Mouse (Mus musculus) G1E (cell line): ENCODE results near the gene Shroom3. TPM values are rescaled to one million over a fixed set of nuclear protein-coding genes. Genes with fewer than 3 reads are reported as not detected.

Experiments used
- ATAC-seq: 2 replicates; pipeline ENCODE4 v1.8.0; 2016; ENCODE audit warnings: mild to moderate bottlenecking; ENCODE audit not compliant: insufficient number of reproducible peaks, poor library complexity, low FRiP score, severe bottlenecking; ENCODE audit errors: extremely low read depth
- DNase-seq: peaks from one replicate; pipeline ENCODE4 v3.0.0; 2012; ENCODE audit warnings: low spot score
- H3K27me3 ChIP-seq: 2 replicates; pipeline ENCODE4 v1.6.1; 2012; ENCODE audit warnings: mild to moderate bottlenecking, low read length, inconsistent platforms; ENCODE audit not compliant: insufficient read depth
- H3K36me3 ChIP-seq: replicated peaks from 2 replicates; pipeline ENCODE3; 2012; ENCODE audit warnings: mild to moderate bottlenecking, inconsistent platforms
- H3K4me1 ChIP-seq: 2 replicates; pipeline ENCODE4 v1.6.1; 2012; ENCODE audit warnings: low read depth, low read length, inconsistent platforms, mixed read lengths; ENCODE audit not compliant: insufficient read depth
- H3K4me3 ChIP-seq: 2 replicates; pipeline ENCODE4 v1.5.1; 2012; ENCODE audit warnings: low read depth, mild to moderate bottlenecking, inconsistent platforms, low read length, moderate library complexity, mixed read lengths
- H3K9me3 ChIP-seq: replicated peaks from 2 replicates; pipeline ENCODE4 v1.6.1; 2012; ENCODE audit warnings: inconsistent platforms
- CTCF ChIP-seq: IDR thresholded peaks from 2 replicates; pipeline ENCODE4 v1.5.1; 2012; ENCODE audit warnings: low read depth, low read length, inconsistent platforms, mixed read lengths
- GATA1 ChIP-seq: IDR thresholded peaks from 2 replicates; pipeline ENCODE4 v1.6.1; 2012; ENCODE audit warnings: borderline replicate concordance, low read length, inconsistent platforms, mixed read lengths
- GATA2 ChIP-seq: IDR thresholded peaks from 2 replicates; pipeline ENCODE4 v1.6.1; 2012; ENCODE audit warnings: low read depth, low read length, inconsistent platforms, borderline replicate concordance
- POLR2AphosphoS5 ChIP-seq: IDR thresholded peaks from 2 replicates; pipeline ENCODE4 v1.6.1; 2012; ENCODE audit warnings: low read depth, low read length, inconsistent platforms; ENCODE audit not compliant: insufficient replicate concordance
- TAL1 ChIP-seq: conservative IDR thresholded peaks from 2 replicates; pipeline ENCODE4 v1.6.1; 2012; ENCODE audit warnings: low read depth, low read length, inconsistent platforms, mixed read lengths
- polyA plus RNA-seq: library from polyadenylated mRNA; stranded (reverse); fragments of >175 nt; gene quantifications from 2 replicates; pipeline ENCODE4 v1.2.3, GENCODE M21; 2012
- total RNA-seq, 2 experiments: library from RNA; stranded (forward) in 1 of 2; stranded (reverse) in 1 of 2; fragments of 200-1000 nt in 1 of 2; fragments of >200 nt in 1 of 2; fragmentation: Nextera tagmentation in 1 of 2; gene quantifications; 2 replicates each; pipeline ENCODE4 v1.2.3; 2014 to 2017

Gene Shroom3
- total and polyA plus RNA-seq, 3 experiments, result 0.60 TPM; not detected in 2

GRCm38 (mm10) chr5:92880393-92880792 lies 197.2 kb downstream of the Shroom3 start:
- no peaks in the 10 kb centered on the region for H3K4me1 ChIP-seq
- DNase-seq (no peak), ATAC-seq (no peak)
- peaks cover 4% of the 10 kb centered on the region; the same call in 1 of the 2 replicates for H3K9me3 ChIP-seq
- H3K4me3 ChIP-seq, result no peak overlapping the region
- no peaks in the 10 kb centered on the region for H3K36me3 ChIP-seq
- no peaks in the 10 kb centered on the region for H3K27me3 ChIP-seq
- TF ChIP-seq GATA1, result no peak

GRCm38 (mm10) chr5:92880893-92881292 lies 197.7 kb downstream of the Shroom3 start:
- no peak for ATAC-seq

GRCm38 (mm10) chr5:92886141-92886540 lies 202.9 kb downstream of the Shroom3 start:
- ATAC-seq (no peak), DNase-seq (no peak)
- no peak for TF ChIP-seq POLR2AphosphoS5
- TF ChIP-seq GATA1, result no peak
- Histone ChIP-seq H3K27me3 (no peaks in the 10 kb centered on the region), H3K4me3 (no peak overlapping the region), H3K4me1 (no peaks in the 10 kb centered on the region), H3K9me3 (peaks cover 10% of the 10 kb centered on the region), H3K36me3 (no peaks in the 10 kb centered on the region)

More at GRCm38 (mm10) chr5:92880893-92881292, 197.7 kb downstream of the Shroom3 start:
- no peaks in the 10 kb centered on the region for H3K27me3 ChIP-seq
- no peaks in the 10 kb centered on the region for H3K4me1 ChIP-seq
- H3K9me3 ChIP-seq, result peaks cover 6% of the 10 kb centered on the region; the same call in 1 of the 2 replicates
- no peak for DNase-seq
- H3K4me3 ChIP-seq, result no peak overlapping the region
- TF ChIP-seq GATA1 (no peak), GATA2 (no peak), TAL1 (no peak), POLR2AphosphoS5 (no peak), CTCF (no peak)
- H3K36me3 ChIP-seq, result no peaks in the 10 kb centered on the region

- H3K4me1 ChIP-seq, result no peaks in the 10 kb centered on the region
- TF ChIP-seq CTCF, result no peak
- no peak for TF ChIP-seq GATA2
- no peak for TF ChIP-seq GATA1
- TF ChIP-seq POLR2AphosphoS5, result no peak
- TF ChIP-seq TAL1, result no peak
- no peak for ATAC-seq
- H3K4me3 ChIP-seq, result no peak overlapping the region
- no peaks in the 10 kb centered on the region for H3K27me3 ChIP-seq
- peaks cover 9% of the 10 kb centered on the region for H3K9me3 ChIP-seq
- no peak for DNase-seq
- H3K36me3 ChIP-seq, result no peaks in the 10 kb centered on the region
Observed at GRCm38 (mm10) chr5:92887501-92887900, 204.3 kb downstream of the Shroom3 start.

GRCm38 (mm10) chr5:92888628-92889241 lies 205.5 kb downstream of the Shroom3 start:
- peaks cover 9% of the 10 kb centered on the region for H3K9me3 ChIP-seq
- H3K36me3 ChIP-seq, result no peaks in the 10 kb centered on the region
- TF ChIP-seq GATA2, result no peak
- TF ChIP-seq CTCF, result no peak
- TF ChIP-seq GATA1, result no peak
- TF ChIP-seq TAL1, result no peak
- no peak for TF ChIP-seq POLR2AphosphoS5
- H3K4me1 ChIP-seq, result no peaks in the 10 kb centered on the region
- DNase-seq (no peak), ATAC-seq (no peak)
- H3K27me3 ChIP-seq, result no peaks in the 10 kb centered on the region
- H3K4me3 ChIP-seq, result no peak overlapping the region

- DNase-seq (no peak), ATAC-seq (no peak)
- Histone ChIP-seq H3K27me3 (no peaks in the 10 kb centered on the region), H3K4me1 (no peaks in the 10 kb centered on the region), H3K36me3 (no peaks in the 10 kb centered on the region), H3K4me3 (no peak overlapping the region), H3K9me3 (peaks cover 7% of the 10 kb centered on the region)
- TF ChIP-seq TAL1, result no peak
- no peak for TF ChIP-seq GATA1
- TF ChIP-seq POLR2AphosphoS5, result no peak
- no peak for TF ChIP-seq CTCF
- TF ChIP-seq GATA2, result no peak
Observed at GRCm38 (mm10) chr5:92890902-92891301, 207.7 kb downstream of the Shroom3 start.

- DNase-seq (no peak), ATAC-seq (no peak)
- TF ChIP-seq POLR2AphosphoS5 (no peak), GATA2 (no peak), TAL1 (no peak), GATA1 (no peak), CTCF (no peak)
- H3K4me3 ChIP-seq, result no peak overlapping the region
- no peaks in the 10 kb centered on the region for H3K4me1 ChIP-seq
- H3K36me3 ChIP-seq, result no peaks in the 10 kb centered on the region
- H3K27me3 ChIP-seq, result no peaks in the 10 kb centered on the region
- peaks cover 17% of the 10 kb centered on the region for H3K9me3 ChIP-seq
Observed at GRCm38 (mm10) chr5:92893284-92893683, 210.0 kb downstream of the Shroom3 start.
